Mouse (Mus musculus) lung, embryonic 14.5 days (tissue): ENCODE data around the gene G0s2. TPM values are rescaled to one million over a fixed set of nuclear protein-coding genes. Genes with fewer than 3 reads are reported as not detected.

Experiments
- ATAC-seq: fragments of 200-750 bp; cut with Nextera tagmentation; 2 replicates; pipeline ENCODE4 v1.8.0; 2017; ENCODE audit warnings: mild to moderate bottlenecking, moderate TSS enrichment, moderate library complexity; ENCODE audit not compliant: insufficient read depth
- DNase-seq: peaks from one replicate; pipeline ENCODE4 v3.0.0-alpha.2; 2015
- H3K27ac ChIP-seq: fragments of 300-500 bp; sonication (generic); 2 replicates; pipeline ENCODE4 v1.5.1; 2014; ENCODE audit warnings: low read depth, mild to moderate bottlenecking, moderate library complexity
- H3K27me3 ChIP-seq: fragments of 300-500 bp; sonication (generic); 2 replicates; pipeline ENCODE4 v1.6.1; 2014; ENCODE audit warnings: low read length, control low read depth; ENCODE audit not compliant: insufficient read depth
- H3K36me3 ChIP-seq: fragments of 300-500 bp; sonication (generic); 2 replicates; pipeline ENCODE4 v1.6.1; 2014; ENCODE audit warnings: control low read depth; ENCODE audit not compliant: insufficient read depth
- H3K4me1 ChIP-seq: fragments of 300-500 bp; sonication (generic); 2 replicates; pipeline ENCODE4 v1.6.1; 2014; ENCODE audit warnings: antibody characterized with exemption, control low read depth; ENCODE audit not compliant: insufficient read depth
- H3K4me2 ChIP-seq: fragments of 300-500 bp; sonication (generic); 2 replicates; pipeline ENCODE4 v1.6.1; 2014; ENCODE audit warnings: mild to moderate bottlenecking
- H3K4me3 ChIP-seq: fragments of 300-500 bp; sonication (generic); 2 replicates; pipeline ENCODE4 v1.5.1; 2014; ENCODE audit warnings: low read depth, low read length
- H3K9ac ChIP-seq: fragments of 300-500 bp; sonication (generic); 2 replicates; pipeline ENCODE4 v1.6.1; 2014
- H3K9me3 ChIP-seq: fragments of 300-500 bp; sonication (generic); 2 replicates; pipeline ENCODE4 v1.6.1; 2016; ENCODE audit warnings: low read depth, low read length, control low read depth
- CTCF ChIP-seq: IDR thresholded peaks from 2 replicates; pipeline ENCODE4 v1.5.1; 2016; ENCODE audit warnings: antibody characterized with exemption, low read depth
- WGBS: fragments of 180-500 bp; shearing (Covaris S2); extraction: QIAGEN DNeasy Blood & Tissue Kit; methylation state at CpG from one replicate; pipeline ENCODE4 v1.1.7; 2014; 5-methylcytosine and 5-hydroxymethylcytosine counted together
- polyA plus RNA-seq: library from polyadenylated mRNA; unstranded; fragments of >200 nt; fragmentation: Nextera tagmentation; extraction: Ambion mirVana; gene quantifications from 2 replicates; pipeline ENCODE4 v1.2.1, GENCODE M21; 2014

The G0s2 gene
- polyA plus RNA-seq, 1 experiment from 2014 or later, result 49.0 TPM

- Histone ChIP-seq H3K4me2 (no peak overlapping the region), H3K9me3 (no peaks in the 10 kb centered on the region), H3K4me3 (no peak overlapping the region), H3K9ac (no peak overlapping the region), H3K4me1 (no peaks in the 10 kb centered on the region; the same call in 1 of the 2 replicates), H3K27ac (no peak overlapping the region), H3K27me3 (no peaks in the 10 kb centered on the region), H3K36me3 (no peaks in the 10 kb centered on the region)
- no peak for DNase-seq
- TF ChIP-seq CTCF, result no peak
- 28% methylated on average over 7 of the region's 7 CpGs for WGBS
- no peak for ATAC-seq
These were observed 46.1 kb downstream of the G0s2 start for GRCm38 (mm10) chr1:193226724-193227522.

GRCm38 (mm10) chr1:193226114-193226513, 46.9 kb downstream of the G0s2 start:
- Histone ChIP-seq H3K4me2 (no peak overlapping the region), H3K36me3 (no peaks in the 10 kb centered on the region), H3K9ac (no peak overlapping the region), H3K27ac (no peak overlapping the region), H3K4me3 (no peak overlapping the region), H3K9me3 (no peaks in the 10 kb centered on the region), H3K4me1 (no peaks in the 10 kb centered on the region; the same call in 1 of the 2 replicates), H3K27me3 (no peaks in the 10 kb centered on the region)
- ATAC-seq (no peak), DNase-seq (no peak)
- no peak for TF ChIP-seq CTCF
- 84% methylated on average over 4 of the region's 4 CpGs for whole genome bisulfite sequencing

GRCm38 (mm10) chr1:193225531-193225930, 47.5 kb downstream of the G0s2 start:
- Histone ChIP-seq H3K4me1 (no peaks in the 10 kb centered on the region; the same call in 1 of the 2 replicates), H3K36me3 (no peaks in the 10 kb centered on the region), H3K9me3 (no peaks in the 10 kb centered on the region), H3K4me2 (no peak overlapping the region), H3K4me3 (no peak overlapping the region), H3K27ac (no peak overlapping the region), H3K9ac (no peak overlapping the region), H3K27me3 (no peaks in the 10 kb centered on the region)
- 38% methylated on average over 3 of the region's 3 CpGs for WGBS
- ATAC-seq, result no peak
- DNase-seq, result no peak
- TF ChIP-seq CTCF, result no peak

Other genes with a start within 250 kb of the G0s2 start
- gene Syt14, start 237.4 kb downstream of the G0s2 start, polyA plus RNA-seq, result 1.2 and 1.4 TPM in 2 replicates
- gene Diexf, start 142.9 kb downstream of the G0s2 start, polyA plus RNA-seq, result 9.0 and 9.5 TPM in 2 replicates
- gene Irf6, start 120.1 kb downstream of the G0s2 start, polyA plus RNA-seq, result 12.0 and 12.3 TPM in 2 replicates
- 14.1 and 16.0 TPM in 2 replicates for gene A130010J15Rik, start 105.2 kb downstream of the G0s2 start, polyA plus RNA-seq
- gene Traf3ip3, start 71.5 kb downstream of the G0s2 start, polyA plus RNA-seq, result 1.9 and 4.1 TPM in 2 replicates
- 24.4 and 24.7 TPM in 2 replicates for gene Lamb3, start 65.5 kb downstream of the G0s2 start, polyA plus RNA-seq
- gene Hsd11b1, start 9.1 kb downstream of the G0s2 start, polyA plus RNA-seq, result 1.6 and 2.1 TPM in 2 replicates
- gene Camk1g, start 97.1 kb upstream of the G0s2 start, polyA plus RNA-seq, result 28.4 and 31.8 TPM in 2 replicates